Mouse (Mus musculus) inflammation-experienced regulatory T-cells, adult 6 months (primary cell): ENCODE data around the gene Lats2. TPM values are rescaled to one million over a fixed set of nuclear protein-coding genes. Genes with fewer than 3 reads are reported as not detected.
"Not testable (repeated sequence)": the region's sequence is repeated elsewhere in the genome, so short reads cannot be mapped to it uniquely, and the experiment has no call there.

Experiments
- ATAC-seq: one replicate; pipeline ENCODE4 v1.8.0; 2017
- polyA plus RNA-seq, 3 experiments: library from polyadenylated mRNA; unstranded; fragments of 100-300 nt; shearing (Covaris generic); gene quantifications; one replicate each; pipeline ENCODE4 v1.2.1; 2017

Gene Lats2
- polyA plus RNA-seq, 3 experiments from 2014 or later, result 13.0 to 23.0 (median 20.1) TPM

- ATAC-seq, result no peak
These were observed 63.9 kb downstream of the Lats2 start for GRCm38 (mm10) chr14:57694246-57694645.

- ATAC-seq, result no peak
These were observed 65.6 kb downstream of the Lats2 start for GRCm38 (mm10) chr14:57692517-57693130.

GRCm38 (mm10) chr14:57691316-57691715 lies 66.9 kb downstream of the Lats2 start:
- no peak for ATAC-seq

- ATAC-seq, result no peak
These were observed 67.5 kb downstream of the Lats2 start for GRCm38 (mm10) chr14:57690681-57691080.

- ATAC-seq, result not testable (repeated sequence)
These were observed 70.1 kb downstream of the Lats2 start for GRCm38 (mm10) chr14:57688066-57688465.

- no peak for ATAC-seq
These were observed 70.7 kb downstream of the Lats2 start for GRCm38 (mm10) chr14:57687441-57687840.

- no peak for ATAC-seq
These were observed 71.5 kb downstream of the Lats2 start for GRCm38 (mm10) chr14:57686647-57687046.

GRCm38 (mm10) chr14:57684579-57684978 lies 73.6 kb downstream of the Lats2 start:
- peak; percentile 59 for ATAC-seq

- no peak for ATAC-seq
These were observed 75.4 kb downstream of the Lats2 start for GRCm38 (mm10) chr14:57682751-57683150.

GRCm38 (mm10) chr14:57679958-57680535 lies 78.1 kb downstream of the Lats2 start:
- peak; percentile 70 for ATAC-seq

GRCm38 (mm10) chr14:57679523-57679922 lies 78.7 kb downstream of the Lats2 start:
- no peak for ATAC-seq

GRCm38 (mm10) chr14:57675481-57675880 lies 82.7 kb downstream of the Lats2 start:
- ATAC-seq, result no peak

- ATAC-seq, result peak; percentile 2
These were observed 92.6 kb downstream of the Lats2 start for GRCm38 (mm10) chr14:57665628-57665950.

GRCm38 (mm10) chr14:57664822-57665627 lies 93.2 kb downstream of the Lats2 start, which contains the start of gene Xpo4:
Gene Xpo4, minus strand, starts transcription at chr14:57665430.
- ATAC-seq, result peak; percentile 93

- ATAC-seq, result peak; percentile 53
These were observed 93.8 kb downstream of the Lats2 start for GRCm38 (mm10) chr14:57664311-57664821.

- ATAC-seq, result no peak
These were observed 94.6 kb downstream of the Lats2 start for GRCm38 (mm10) chr14:57663630-57664029.

- ATAC-seq, result peak; percentile 63
These were observed 99.9 kb downstream of the Lats2 start for GRCm38 (mm10) chr14:57658301-57658700.

- peak; percentile 42 for ATAC-seq
These were observed 100.7 kb downstream of the Lats2 start for GRCm38 (mm10) chr14:57657500-57657899.

GRCm38 (mm10) chr14:57656519-57656918 lies 101.7 kb downstream of the Lats2 start:
- not testable (repeated sequence) for ATAC-seq

GRCm38 (mm10) chr14:57649501-57649900 lies 108.7 kb downstream of the Lats2 start:
- no peak for ATAC-seq

- ATAC-seq, result no peak
These were observed 112.0 kb downstream of the Lats2 start for GRCm38 (mm10) chr14:57646155-57646554.
